ENCODE assay signal across 15 mouse cellular contexts in the genomic region with DNA sequence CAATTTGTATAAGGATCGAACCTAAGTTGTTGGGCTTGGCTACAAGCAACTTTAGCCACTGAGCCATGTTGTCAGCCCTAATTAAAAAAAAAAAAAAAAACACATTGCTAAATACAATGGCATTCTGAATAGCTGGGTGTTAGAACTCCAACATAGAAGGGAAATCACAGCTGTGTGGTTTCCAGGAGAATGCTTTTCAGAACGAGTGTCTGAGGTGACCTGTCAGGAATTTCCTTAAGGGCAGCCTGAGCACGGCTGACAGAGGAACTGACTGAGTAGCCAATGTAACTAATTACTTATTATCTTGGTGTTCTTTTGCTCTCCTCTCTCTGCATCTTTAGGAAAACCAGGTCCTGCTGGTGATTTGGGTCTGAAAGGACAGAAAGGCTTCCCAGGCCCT.
"Had no signal": no experiment of that assay in that cellular context is flagged by ENCODE, and none has a peak within 500 bp of the region (broad histone marks: within the 10 kb centered on the region; RNA-seq: fewer than 3 reads in every experiment).

No protein-coding gene starts in this region.

- H3K9me3 ChIP-seq: neural tube, embryonic 15.5 days; stomach, embryonic 15.5 days had no signal

- H3K4me1 ChIP-seq: neural tube, embryonic 15.5 days; stomach, embryonic 15.5 days had no signal

- H3K36me3 ChIP-seq: neural tube, embryonic 15.5 days; stomach, embryonic 15.5 days had no signal

- DNase-seq: retina, postnatal 1 day; right cerebral cortex, adult 18-20 months; right cerebral cortex, postnatal 14 days; right cerebral cortex, postnatal 25 days; right cerebral cortex, postnatal 4 days; spleen, adult 18-20 months; thymus, adult 18-20 months; thymus, adult 2 months; thymus, postnatal 14 days; thymus, postnatal 25 days; thymus, postnatal 36 days; thymus, postnatal 4 days had no signal

- H3K4me3 ChIP-seq: neural tube, embryonic 15.5 days; stomach, embryonic 15.5 days had no signal

- H3K27me3 ChIP-seq: neural tube, embryonic 15.5 days; stomach, embryonic 15.5 days had no signal

- H3K9ac ChIP-seq: neural tube, embryonic 15.5 days; stomach, embryonic 15.5 days had no signal

- H3K27ac ChIP-seq: neural tube, embryonic 15.5 days; stomach, embryonic 15.5 days; stomach, postnatal 0 days had no signal

- H3K4me2 ChIP-seq: neural tube, embryonic 15.5 days; stomach, embryonic 15.5 days had no signal
